Mouse (Mus musculus) limb, embryonic 11.5 days (tissue): ENCODE data around the gene Rbpjl. TPM values are rescaled to one million over a fixed set of nuclear protein-coding genes. Genes with fewer than 3 reads are reported as not detected.

Experiments used
- ATAC-seq: fragments of 200-750 bp; cut with Nextera tagmentation; 2 replicates; pipeline ENCODE4 v1.8.0; 2017; ENCODE audit warnings: low read depth; ENCODE audit not compliant: insufficient number of reproducible peaks, low FRiP score, low TSS enrichment
- DNase-seq: peaks from one replicate; pipeline ENCODE4 v3.0.0-alpha.2; 2015; ENCODE audit warnings: low spot score
- H3K27ac ChIP-seq: fragments of 300-500 bp; sonication (generic); replicated peaks from 2 replicates; pipeline ENCODE4 v1.5.1; 2014; ENCODE audit warnings: low read depth, mild to moderate bottlenecking, low read length
- H3K27me3 ChIP-seq: fragments of 300-500 bp; sonication (generic); 2 replicates; pipeline ENCODE4 v1.6.1; 2014; ENCODE audit warnings: mild to moderate bottlenecking, low read length, mixed read lengths; ENCODE audit not compliant: control insufficient read depth, insufficient read depth
- H3K36me3 ChIP-seq: fragments of 300-500 bp; sonication (generic); 2 replicates; pipeline ENCODE4 v1.6.1; 2014; ENCODE audit warnings: mild to moderate bottlenecking, low read length, moderate library complexity, mixed read lengths; ENCODE audit not compliant: control insufficient read depth, insufficient read depth
- H3K4me1 ChIP-seq: fragments of 300-500 bp; sonication (generic); 2 replicates; pipeline ENCODE4 v1.6.1; 2014; ENCODE audit warnings: low read length, mixed read lengths; ENCODE audit not compliant: control insufficient read depth, insufficient read depth
- H3K4me2 ChIP-seq: fragments of 300-500 bp; sonication (generic); 2 replicates; pipeline ENCODE4 v1.6.1; 2014; ENCODE audit warnings: low read depth, mild to moderate bottlenecking, moderate library complexity; ENCODE audit not compliant: severe bottlenecking
- H3K4me3 ChIP-seq: fragments of 300-500 bp; sonication (generic); 2 replicates; pipeline ENCODE4 v1.5.1; 2014; ENCODE audit warnings: low read depth, low read length
- H3K9ac ChIP-seq: fragments of 300-500 bp; sonication (generic); 2 replicates; pipeline ENCODE4 v1.6.1; 2014; ENCODE audit warnings: mild to moderate bottlenecking, low read length
- H3K9me3 ChIP-seq: fragments of 300-500 bp; sonication (generic); 2 replicates; pipeline ENCODE4 v1.6.1; 2016; ENCODE audit warnings: low read length; ENCODE audit not compliant: control insufficient read depth
- WGBS: fragments of 180-500 bp; shearing (Covaris S2); extraction: QIAGEN DNeasy Blood & Tissue Kit; methylation state at CpG from one replicate; pipeline ENCODE4 v1.1.7; 2014; 5-methylcytosine and 5-hydroxymethylcytosine counted together
- polyA plus RNA-seq: library from polyadenylated mRNA; unstranded; fragments of >200 nt; fragmentation: Nextera tagmentation; extraction: Ambion mirVana; gene quantifications from 2 replicates; pipeline ENCODE4 v1.2.1, GENCODE M21; 2014

The Rbpjl gene
- polyA plus RNA-seq, 1 experiment from 2014 or later = 0.04 TPM

DNA sequence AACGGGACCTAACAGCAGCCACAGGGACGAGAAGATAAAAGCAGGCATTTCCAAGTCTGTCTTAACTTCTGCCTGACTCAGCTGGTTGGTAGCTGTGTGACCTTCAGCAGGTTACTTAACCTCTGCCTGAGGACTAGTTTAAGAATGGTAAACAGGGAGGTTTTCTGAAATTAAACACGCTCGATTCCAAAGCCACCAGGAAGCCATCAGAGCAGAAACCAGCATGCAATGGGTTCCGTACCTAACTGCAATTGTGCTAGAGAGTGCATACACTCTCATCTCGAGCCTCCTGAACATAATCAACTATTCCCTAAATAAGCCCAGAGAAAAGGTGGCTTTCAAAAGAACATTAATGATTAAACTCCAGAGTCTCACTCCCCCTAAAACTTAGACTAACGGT, 38.8 kb downstream of the Rbpjl start:
- no peak overlapping the region for H3K27ac ChIP-seq
- peak overlapping the region; percentile 61 for H3K4me3 ChIP-seq
- H3K27me3 ChIP-seq = peaks cover 2% of the 10 kb centered on the region; the same call in 1 of the 2 replicates
- peak overlapping the region; percentile 92 for H3K4me2 ChIP-seq
- H3K4me1 ChIP-seq = peaks cover 17% of the 10 kb centered on the region
- 27% methylated on average over 7 of the region's 7 CpGs for WGBS
- H3K9me3 ChIP-seq = no peaks in the 10 kb centered on the region
- peak overlapping the region; percentile 78; the same call in 1 of the 2 replicates for H3K9ac ChIP-seq
- H3K36me3 ChIP-seq = no peaks in the 10 kb centered on the region
- ATAC-seq = no peak
- no peak for DNase-seq

DNA sequence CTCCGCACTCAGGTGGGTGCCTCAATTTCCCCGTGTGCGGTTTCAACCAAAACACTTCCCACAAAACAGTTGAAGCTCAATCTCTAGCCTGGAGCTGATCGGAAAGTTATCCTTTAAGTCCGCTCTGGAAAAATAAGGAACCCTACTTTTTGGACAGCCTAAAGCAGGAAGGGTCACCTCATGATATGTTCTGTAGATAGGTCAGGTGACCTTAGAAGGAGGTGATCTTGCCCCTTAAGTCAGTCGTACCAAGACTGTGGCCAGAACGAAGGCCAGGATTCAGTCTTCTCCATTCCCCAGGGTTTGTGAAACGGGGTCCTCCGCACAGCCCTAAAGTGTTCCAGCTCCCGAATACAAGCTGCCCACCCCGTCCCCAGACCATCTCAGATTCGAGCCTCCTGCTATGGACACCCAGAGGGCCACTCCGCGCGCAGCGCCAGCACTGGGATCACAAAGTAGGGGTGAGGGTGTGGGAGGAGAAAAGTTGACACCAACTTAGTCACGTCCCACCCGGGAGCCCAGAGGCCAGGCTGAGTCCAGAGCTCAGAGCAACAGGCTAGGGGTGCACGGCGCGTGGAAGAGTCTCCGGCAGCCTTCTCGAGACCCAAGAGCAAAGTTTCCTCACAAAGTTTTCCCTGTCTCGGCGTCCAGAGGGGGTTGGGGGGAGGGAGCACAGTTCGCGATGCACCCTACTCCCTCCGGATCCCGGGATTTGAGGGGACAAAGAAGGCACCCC, 39.5 kb downstream of the Rbpjl start:
- ATAC-seq (no peak; the same call in 1 of the 2 replicates), DNase-seq (peak; percentile 56)
- 3% methylated on average over 29 of the region's 29 CpGs for WGBS
- peak overlapping the region; percentile 78 for H3K9ac ChIP-seq
- H3K4me2 ChIP-seq = peak overlapping the region; percentile 92
- H3K4me3 ChIP-seq = peak overlapping the region; percentile 61
- no peak overlapping the region for H3K27ac ChIP-seq
- H3K27me3 ChIP-seq = peaks cover 2% of the 10 kb centered on the region; the same call in 1 of the 2 replicates
- peaks cover 11% of the 10 kb centered on the region for H3K4me1 ChIP-seq
- H3K9me3 ChIP-seq = no peaks in the 10 kb centered on the region
- no peaks in the 10 kb centered on the region for H3K36me3 ChIP-seq

DNA sequence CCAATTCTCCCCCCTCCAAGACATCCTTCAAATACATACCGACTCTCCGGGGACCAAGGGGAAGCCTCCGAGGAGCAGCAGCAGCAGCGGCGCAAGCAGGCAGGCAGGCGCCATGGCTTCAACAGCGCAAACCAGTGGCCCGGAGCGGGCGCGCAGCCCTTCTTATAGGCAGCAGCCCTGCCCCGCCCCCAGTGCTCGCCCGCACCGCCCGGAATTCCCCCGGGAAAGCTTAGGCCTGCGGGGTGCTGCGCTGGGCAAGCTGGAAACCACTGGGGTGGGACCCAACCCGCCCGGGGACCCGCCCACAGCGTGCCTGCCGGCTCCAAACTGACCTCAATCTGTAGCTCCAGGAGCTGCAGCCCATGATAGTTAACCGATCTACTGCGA, 40.1 kb downstream of the Rbpjl start:
- Histone ChIP-seq H3K4me3 (peak overlapping the region; percentile 61), H3K9ac (peak overlapping the region; percentile 78), H3K9me3 (no peaks in the 10 kb centered on the region), H3K4me1 (peaks cover 11% of the 10 kb centered on the region), H3K36me3 (no peaks in the 10 kb centered on the region), H3K27me3 (peaks cover 2% of the 10 kb centered on the region; the same call in 1 of the 2 replicates), H3K4me2 (peak overlapping the region; percentile 92), H3K27ac (no peak overlapping the region)
- WGBS = under 1% methylated on average over 26 of the region's 26 CpGs
- DNase-seq (peak; percentile 88), ATAC-seq (peak; percentile 85)

DNA sequence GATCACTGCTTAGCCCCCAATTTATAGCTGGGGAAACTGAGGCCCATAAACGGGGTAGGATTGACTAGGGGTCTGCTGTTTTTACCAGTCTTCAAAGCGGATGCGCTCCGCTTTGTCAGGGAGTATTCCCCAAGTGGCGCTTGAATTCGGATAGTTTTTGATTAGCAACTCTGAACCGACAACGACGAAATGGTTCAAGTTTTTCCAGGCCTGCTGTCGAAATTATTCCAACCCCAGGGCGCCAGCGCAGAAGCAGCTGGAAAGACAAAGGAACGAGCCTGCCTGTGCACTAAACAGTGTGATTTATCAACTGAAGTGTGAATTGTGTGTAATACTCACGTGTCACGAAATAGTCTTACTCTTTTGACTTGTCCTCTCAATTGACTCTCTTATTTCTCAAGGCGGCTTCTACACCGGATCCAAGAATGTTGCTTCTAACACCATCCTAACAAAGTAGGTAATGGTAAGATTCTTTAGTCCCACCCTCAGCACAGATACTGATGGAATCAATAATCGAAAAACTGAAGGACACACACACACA, 40.6 kb downstream of the Rbpjl start, which contains the start of gene Sdc4:
TSS of gene Sdc4 (minus strand) at position 428 of the 541 bp plus-strand sequence.
- Histone ChIP-seq H3K4me3 (peak within 1 kb of the TSS; percentile 61), H3K27me3 (peaks cover 2% of the 10 kb centered on the region; the same call in 1 of the 2 replicates), H3K4me1 (peaks cover 11% of the 10 kb centered on the region), H3K9ac (peak within 1 kb of the TSS; percentile 78), H3K27ac (no peak within 1 kb of the TSS), H3K9me3 (no peaks in the 10 kb centered on the region), H3K4me2 (peak within 1 kb of the TSS; percentile 92), H3K36me3 (no peaks in the 10 kb centered on the region)
- no peak for ATAC-seq
- no peak for DNase-seq
- WGBS = 8% methylated on average over 18 of the region's 18 CpGs

DNA sequence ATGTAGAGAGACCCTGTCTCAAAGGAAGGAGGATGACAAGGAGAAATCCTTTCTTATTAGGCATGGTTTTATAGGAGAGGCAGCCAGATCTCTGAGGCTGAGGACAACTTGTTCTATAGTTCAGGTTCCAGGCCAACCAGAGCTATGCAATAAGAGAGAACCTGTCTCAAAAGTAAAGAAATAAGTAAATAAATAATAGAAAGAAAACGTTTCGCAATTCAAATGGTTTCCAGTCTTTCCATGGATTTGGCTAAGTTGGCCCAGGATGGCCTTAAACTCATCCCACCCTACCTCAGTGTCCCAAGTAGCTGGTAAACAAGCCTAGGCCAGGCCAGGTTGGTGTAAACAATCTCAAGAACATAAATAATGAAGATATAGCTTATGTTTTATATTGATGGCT, 41.8 kb downstream of the Rbpjl start:
- Histone ChIP-seq H3K9ac (no peak overlapping the region), H3K27me3 (peaks cover 2% of the 10 kb centered on the region; the same call in 1 of the 2 replicates), H3K9me3 (no peaks in the 10 kb centered on the region), H3K27ac (no peak overlapping the region), H3K4me1 (peaks cover 11% of the 10 kb centered on the region), H3K4me2 (no peak overlapping the region), H3K36me3 (no peaks in the 10 kb centered on the region), H3K4me3 (no peak overlapping the region)
- no peak for ATAC-seq
- WGBS = 88% methylated on average over 2 of the region's 2 CpGs
- no peak for DNase-seq

DNA sequence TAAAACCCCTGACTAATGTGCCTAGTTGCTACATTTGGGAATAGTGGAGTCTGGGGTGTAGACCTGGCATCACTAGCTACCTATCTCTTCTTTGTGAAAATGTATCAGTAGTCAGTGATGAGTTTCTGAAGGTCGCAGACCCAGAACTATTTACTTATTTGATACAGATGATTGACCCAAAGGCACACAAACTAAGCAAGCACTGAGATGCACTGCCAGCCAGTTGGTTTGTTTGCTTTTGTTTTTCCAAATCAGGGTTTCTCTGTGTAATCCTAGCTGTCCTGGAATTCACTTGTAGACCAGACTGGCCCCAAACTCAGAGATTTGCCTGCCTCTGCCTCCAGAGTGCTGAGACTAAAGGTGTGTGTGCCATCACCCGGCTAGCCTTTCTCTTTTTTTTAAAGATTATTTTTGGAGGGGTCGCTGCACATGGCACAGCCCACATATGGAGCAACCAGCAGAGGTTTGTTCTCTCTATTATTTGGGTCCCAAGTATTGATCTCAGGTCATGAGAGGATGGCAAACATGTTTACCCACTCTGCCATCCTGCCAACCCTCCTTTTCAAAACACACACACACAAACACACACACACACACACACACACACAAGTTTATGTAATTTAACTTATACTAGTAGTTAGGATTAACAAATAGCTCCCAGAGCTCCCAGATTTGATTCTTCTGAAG, 42.6 kb downstream of the Rbpjl start:
- no peak overlapping the region for H3K27ac ChIP-seq
- WGBS = 85% methylated on average over 3 of the region's 3 CpGs
- peaks cover 9% of the 10 kb centered on the region; the same call in 1 of the 2 replicates for H3K4me1 ChIP-seq
- no peaks in the 10 kb centered on the region for H3K9me3 ChIP-seq
- H3K27me3 ChIP-seq = peaks cover 2% of the 10 kb centered on the region; the same call in 1 of the 2 replicates
- ATAC-seq = no peak
- no peak overlapping the region for H3K4me3 ChIP-seq
- no peaks in the 10 kb centered on the region for H3K36me3 ChIP-seq
- no peak for DNase-seq
- H3K4me2 ChIP-seq = no peak overlapping the region
- H3K9ac ChIP-seq = no peak overlapping the region

DNA sequence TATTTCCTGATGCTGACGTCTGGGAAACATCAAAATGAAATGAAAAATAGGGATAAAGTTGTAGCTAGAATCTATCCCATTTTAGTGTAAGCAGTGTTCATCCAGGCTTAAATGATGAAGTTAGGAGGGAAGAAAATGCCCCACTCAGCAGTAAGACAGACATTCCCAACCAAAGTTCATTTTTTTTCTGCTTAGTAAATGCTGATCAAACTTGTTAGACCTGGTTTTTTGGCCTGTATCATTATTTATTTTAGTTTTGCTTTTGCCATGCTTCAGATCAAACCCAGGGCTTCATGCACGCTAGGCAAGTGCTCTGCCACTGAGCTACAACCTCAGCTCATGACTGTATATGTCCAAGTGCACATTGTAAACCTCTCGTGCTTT, 43.1 kb downstream of the Rbpjl start:
- Histone ChIP-seq H3K9me3 (no peaks in the 10 kb centered on the region), H3K36me3 (no peaks in the 10 kb centered on the region), H3K27ac (no peak overlapping the region), H3K4me3 (no peak overlapping the region), H3K27me3 (peaks cover 2% of the 10 kb centered on the region; the same call in 1 of the 2 replicates), H3K4me1 (peaks cover 8% of the 10 kb centered on the region; the same call in 1 of the 2 replicates), H3K4me2 (no peak overlapping the region), H3K9ac (no peak overlapping the region)
- DNase-seq (no peak), ATAC-seq (no peak)
- 80% methylated on average over 3 of the region's 3 CpGs for WGBS

DNA sequence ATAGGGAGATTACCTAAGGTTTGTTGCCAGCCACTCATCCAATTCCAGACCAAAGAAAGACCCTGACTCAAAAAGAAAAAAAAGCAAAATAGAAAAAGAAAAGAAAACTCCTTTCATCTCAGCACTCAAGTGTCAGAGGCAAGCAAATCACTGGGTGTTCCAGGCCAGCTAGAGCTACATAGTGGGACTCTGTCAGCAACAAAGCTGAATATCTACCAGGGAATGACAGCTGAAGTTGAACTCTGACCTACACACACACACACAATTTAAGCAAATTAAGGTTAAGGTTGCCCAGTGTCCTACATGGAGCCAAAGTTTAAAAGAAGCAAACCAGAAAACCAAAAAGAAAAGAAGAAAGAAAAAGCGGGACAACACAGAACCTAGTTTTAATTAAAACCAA, 45.2 kb downstream of the Rbpjl start:
- H3K9me3 ChIP-seq = no peaks in the 10 kb centered on the region
- no peak overlapping the region for H3K9ac ChIP-seq
- 92% methylated on average over 1 of the region's 1 CpGs for WGBS
- H3K36me3 ChIP-seq = no peaks in the 10 kb centered on the region
- DNase-seq (no peak), ATAC-seq (no peak)
- H3K27me3 ChIP-seq = no peaks in the 10 kb centered on the region
- peaks cover 8% of the 10 kb centered on the region; the same call in 1 of the 2 replicates for H3K4me1 ChIP-seq
- no peak overlapping the region for H3K4me3 ChIP-seq
- no peak overlapping the region for H3K27ac ChIP-seq
- no peak overlapping the region for H3K4me2 ChIP-seq
